Mouse (Mus musculus) midbrain, embryonic 11.5 days (tissue): ENCODE data around the gene Prrc2b. TPM values are rescaled to one million over a fixed set of nuclear protein-coding genes. Genes with fewer than 3 reads are reported as not detected.

Experiments
- ATAC-seq: fragments of 200-750 bp; cut with Nextera tagmentation; 2 replicates; pipeline ENCODE4 v1.8.0; 2017; ENCODE audit warnings: moderate TSS enrichment, moderate library complexity; ENCODE audit not compliant: low FRiP score
- DNase-seq: peaks from one replicate; pipeline ENCODE4 v3.0.0; 2015; ENCODE audit warnings: low spot score; ENCODE audit errors: missing footprints
- H3K27ac ChIP-seq: fragments of 300-500 bp; sonication (generic); 2 replicates; pipeline ENCODE4 v1.5.1; 2014; ENCODE audit warnings: low read depth, low read length
- H3K27me3 ChIP-seq: fragments of 300-500 bp; sonication (generic); 2 replicates; pipeline ENCODE4 v1.6.1; 2014; ENCODE audit warnings: mild to moderate bottlenecking, low read length, moderate library complexity, mixed read lengths; ENCODE audit not compliant: control insufficient read depth, insufficient read depth
- H3K36me3 ChIP-seq: fragments of 300-500 bp; sonication (generic); 2 replicates; pipeline ENCODE4 v1.6.1; 2014; ENCODE audit warnings: mild to moderate bottlenecking, low read length, moderate library complexity, mixed read lengths; ENCODE audit not compliant: control insufficient read depth, insufficient read depth
- H3K4me1 ChIP-seq: fragments of 300-500 bp; sonication (generic); 2 replicates; pipeline ENCODE4 v1.6.1; 2014; ENCODE audit warnings: low read length; ENCODE audit not compliant: control insufficient read depth, insufficient read depth
- H3K4me2 ChIP-seq: fragments of 300-500 bp; sonication (generic); 2 replicates; pipeline ENCODE4 v1.6.1; 2014; ENCODE audit warnings: mild to moderate bottlenecking, moderate library complexity
- H3K4me3 ChIP-seq: fragments of 300-500 bp; sonication (generic); 2 replicates; pipeline ENCODE4 v1.5.1; 2014; ENCODE audit warnings: low read depth, low read length
- H3K9ac ChIP-seq: fragments of 300-500 bp; sonication (generic); 2 replicates; pipeline ENCODE4 v1.6.1; 2014; ENCODE audit warnings: low read length
- H3K9me3 ChIP-seq: fragments of 300-500 bp; sonication (generic); 2 replicates; pipeline ENCODE4 v1.6.1; 2016; ENCODE audit warnings: low read length; ENCODE audit not compliant: control insufficient read depth
- WGBS: fragments of 180-500 bp; shearing (Covaris S2); extraction: QIAGEN DNeasy Blood & Tissue Kit; methylation state at CpG from one replicate; pipeline ENCODE4 v1.1.7; 2014; 5-methylcytosine and 5-hydroxymethylcytosine counted together
- polyA plus RNA-seq: library from polyadenylated mRNA; unstranded; fragments of >200 nt; fragmentation: Nextera tagmentation; extraction: Ambion mirVana; gene quantifications from 2 replicates; pipeline ENCODE4 v1.2.1, GENCODE M21; 2014

Prrc2b gene
- polyA plus RNA-seq, 1 experiment from 2014 or later, result 64.1 TPM

DNA sequence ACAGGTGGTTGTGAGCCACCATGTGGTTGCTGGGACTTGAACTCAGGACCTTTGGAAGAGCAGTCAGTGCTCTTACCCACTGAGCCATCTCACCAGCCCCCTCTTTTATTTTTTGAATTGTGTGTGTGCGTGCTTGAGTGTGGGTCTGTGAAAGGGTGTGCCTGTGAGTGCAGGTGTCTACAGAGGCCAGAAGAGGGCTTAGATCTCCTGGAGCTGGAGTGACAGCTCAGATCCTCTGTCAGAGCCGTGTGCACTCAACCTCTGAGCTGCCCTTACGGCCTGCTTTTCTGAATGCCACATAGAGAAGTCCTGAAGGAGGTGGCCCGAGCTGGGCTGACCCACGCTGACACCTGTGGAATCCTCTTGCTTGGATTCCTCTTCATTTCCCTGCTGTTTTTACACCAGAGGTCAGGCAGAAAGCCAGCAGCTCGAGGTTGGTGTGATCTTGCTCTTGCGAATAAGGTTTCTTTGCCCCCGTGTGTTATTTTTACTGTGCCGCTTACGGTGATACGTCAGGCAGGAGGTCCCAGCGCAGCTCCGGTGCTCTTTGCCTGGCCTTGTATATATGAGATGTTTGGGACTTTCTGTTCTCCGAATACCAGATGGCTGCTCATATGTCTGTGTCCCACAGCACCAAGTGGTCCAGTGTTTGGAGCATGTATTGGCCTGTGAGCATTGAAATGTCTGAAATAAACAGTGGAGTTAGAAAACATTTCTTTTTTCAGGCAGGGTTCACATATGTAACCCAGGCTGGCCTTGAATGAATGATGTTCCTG lies 21.0 kb downstream of the Prrc2b start:
- H3K9ac ChIP-seq, result no peak overlapping the region
- 81% methylated on average over 14 of the region's 14 CpGs for WGBS
- DNase-seq, result no peak
- H3K27ac ChIP-seq, result no peak overlapping the region
- H3K36me3 ChIP-seq, result no peaks in the 10 kb centered on the region
- no peaks in the 10 kb centered on the region for H3K27me3 ChIP-seq
- no peak for ATAC-seq
- no peak overlapping the region for H3K4me3 ChIP-seq
- H3K4me1 ChIP-seq, result peaks cover 64% of the 10 kb centered on the region
- H3K9me3 ChIP-seq, result no peaks in the 10 kb centered on the region
- H3K4me2 ChIP-seq, result no peak overlapping the region

DNA sequence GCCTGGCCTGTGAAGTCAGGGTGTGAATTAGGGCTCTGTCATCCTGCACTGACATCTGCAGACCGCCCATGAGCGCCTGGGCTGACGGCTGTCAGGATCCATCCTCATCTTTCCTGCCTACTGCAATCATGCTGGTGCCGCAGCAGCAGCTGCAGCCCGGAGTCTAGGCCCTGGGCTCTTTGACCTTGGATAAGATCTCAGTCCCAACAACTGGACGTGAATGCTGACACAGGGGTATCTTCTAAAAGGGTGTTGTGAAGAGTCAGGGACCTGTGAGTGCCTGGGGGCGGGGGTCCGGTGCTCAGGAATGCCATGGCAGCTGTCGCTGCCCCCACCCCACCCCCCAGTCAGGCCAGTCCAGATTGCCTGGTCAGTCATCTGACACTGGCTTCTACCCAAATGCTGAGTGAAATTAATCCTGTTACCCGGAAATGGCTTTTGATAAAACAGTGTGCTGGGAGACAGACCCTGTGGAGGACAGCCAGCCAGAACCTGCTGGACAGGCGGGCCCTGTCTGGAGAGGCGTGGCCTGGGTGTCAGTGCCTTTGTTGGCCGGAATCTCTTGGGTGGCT lies 23.4 kb downstream of the Prrc2b start:
- Histone ChIP-seq H3K27ac (peak overlapping the region; percentile 95), H3K4me2 (peak overlapping the region; percentile 37), H3K27me3 (no peaks in the 10 kb centered on the region), H3K4me3 (peak overlapping the region; percentile 7; the same call in 1 of the 2 replicates), H3K9me3 (no peaks in the 10 kb centered on the region), H3K4me1 (peaks cover 53% of the 10 kb centered on the region), H3K36me3 (no peaks in the 10 kb centered on the region), H3K9ac (peak overlapping the region; percentile 59)
- peak; percentile 96 for DNase-seq
- ATAC-seq, result peak; percentile 90
- 5% methylated on average over 13 of the region's 13 CpGs for WGBS

DNA sequence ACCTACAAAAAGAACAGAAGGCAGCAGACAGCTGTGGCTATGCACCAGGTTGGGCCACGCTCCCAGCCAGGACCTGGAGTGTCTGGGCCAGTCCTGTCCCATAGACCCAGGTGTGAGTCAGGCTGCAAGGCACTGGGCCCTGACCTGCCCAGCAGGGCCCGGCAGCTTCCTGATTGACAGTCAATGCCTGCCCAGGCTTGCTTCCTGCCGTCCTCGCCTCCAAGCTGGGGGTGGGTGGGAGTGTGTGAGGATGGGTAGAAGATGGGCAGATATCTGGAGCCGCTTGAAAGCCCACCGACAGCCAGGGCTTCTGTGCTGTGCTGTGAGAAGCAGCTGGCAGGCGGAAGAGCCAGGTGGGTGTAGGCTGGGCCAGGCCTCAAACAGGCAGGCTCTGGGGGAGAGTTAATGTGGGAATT lies 24.2 kb downstream of the Prrc2b start:
- Histone ChIP-seq H3K27me3 (no peaks in the 10 kb centered on the region), H3K36me3 (no peaks in the 10 kb centered on the region), H3K4me2 (peak overlapping the region; percentile 37), H3K27ac (peak overlapping the region; percentile 95), H3K4me3 (peak overlapping the region; percentile 7; the same call in 1 of the 2 replicates), H3K9me3 (no peaks in the 10 kb centered on the region), H3K9ac (peak overlapping the region; percentile 59), H3K4me1 (peaks cover 45% of the 10 kb centered on the region)
- DNase-seq, result peak; percentile 87
- 33% methylated on average over 7 of the region's 7 CpGs for WGBS
- ATAC-seq, result peak; percentile 66

DNA sequence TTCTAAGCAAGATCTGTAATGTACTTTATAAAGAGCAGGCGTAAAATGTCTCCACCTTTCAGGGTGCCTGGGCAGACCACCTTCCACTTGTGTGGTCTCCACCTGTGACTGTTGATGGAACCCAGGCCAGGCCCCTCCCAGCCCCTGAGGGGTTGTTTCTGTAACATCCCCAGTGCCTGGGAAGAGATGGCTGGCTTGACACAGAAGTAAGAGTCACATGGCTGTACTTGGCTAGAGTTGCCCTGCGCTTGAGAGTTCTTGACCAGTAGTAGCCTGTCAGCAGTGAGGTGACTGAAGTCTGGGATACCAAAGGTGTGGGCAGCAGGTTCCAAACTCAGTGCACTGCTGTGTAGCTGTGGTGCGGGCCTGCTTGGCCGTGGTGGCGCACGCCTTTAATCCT lies 24.6 kb downstream of the Prrc2b start:
- H3K4me3 ChIP-seq, result no peak overlapping the region
- peak overlapping the region; percentile 37 for H3K4me2 ChIP-seq
- no peak for DNase-seq
- no peaks in the 10 kb centered on the region for H3K27me3 ChIP-seq
- H3K9me3 ChIP-seq, result no peaks in the 10 kb centered on the region
- WGBS, result 94% methylated on average over 6 of the region's 6 CpGs
- peak overlapping the region; percentile 95 for H3K27ac ChIP-seq
- no peaks in the 10 kb centered on the region for H3K36me3 ChIP-seq
- peak overlapping the region; percentile 59 for H3K9ac ChIP-seq
- ATAC-seq, result no peak
- peaks cover 41% of the 10 kb centered on the region for H3K4me1 ChIP-seq

DNA sequence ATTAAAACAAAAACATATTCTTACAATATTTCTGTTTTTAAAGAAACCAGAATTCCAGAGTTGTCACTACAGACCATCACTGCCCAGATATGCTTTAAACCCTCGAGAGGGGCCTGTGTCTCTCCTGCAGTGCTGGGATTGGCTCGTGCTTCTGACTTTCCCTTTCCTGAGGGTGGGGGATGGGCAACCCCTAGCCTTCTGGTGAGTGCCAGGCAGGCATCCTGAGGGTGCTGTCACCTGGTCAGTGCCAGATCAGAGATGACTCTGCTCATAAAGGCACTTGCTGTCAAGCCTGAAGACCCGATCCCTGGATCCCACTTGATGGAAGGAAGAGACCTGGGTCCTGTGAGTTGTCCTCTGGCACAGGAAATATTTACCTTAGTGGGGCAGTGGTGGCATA lies 26.0 kb downstream of the Prrc2b start:
- no peak overlapping the region for H3K4me3 ChIP-seq
- H3K4me2 ChIP-seq, result no peak overlapping the region
- no peak overlapping the region for H3K27ac ChIP-seq
- DNase-seq, result no peak
- no peaks in the 10 kb centered on the region for H3K36me3 ChIP-seq
- H3K4me1 ChIP-seq, result peaks cover 42% of the 10 kb centered on the region
- 47% methylated on average over 3 of the region's 3 CpGs for WGBS
- H3K9me3 ChIP-seq, result no peaks in the 10 kb centered on the region
- H3K27me3 ChIP-seq, result no peaks in the 10 kb centered on the region
- no peak for ATAC-seq
- no peak overlapping the region for H3K9ac ChIP-seq

DNA sequence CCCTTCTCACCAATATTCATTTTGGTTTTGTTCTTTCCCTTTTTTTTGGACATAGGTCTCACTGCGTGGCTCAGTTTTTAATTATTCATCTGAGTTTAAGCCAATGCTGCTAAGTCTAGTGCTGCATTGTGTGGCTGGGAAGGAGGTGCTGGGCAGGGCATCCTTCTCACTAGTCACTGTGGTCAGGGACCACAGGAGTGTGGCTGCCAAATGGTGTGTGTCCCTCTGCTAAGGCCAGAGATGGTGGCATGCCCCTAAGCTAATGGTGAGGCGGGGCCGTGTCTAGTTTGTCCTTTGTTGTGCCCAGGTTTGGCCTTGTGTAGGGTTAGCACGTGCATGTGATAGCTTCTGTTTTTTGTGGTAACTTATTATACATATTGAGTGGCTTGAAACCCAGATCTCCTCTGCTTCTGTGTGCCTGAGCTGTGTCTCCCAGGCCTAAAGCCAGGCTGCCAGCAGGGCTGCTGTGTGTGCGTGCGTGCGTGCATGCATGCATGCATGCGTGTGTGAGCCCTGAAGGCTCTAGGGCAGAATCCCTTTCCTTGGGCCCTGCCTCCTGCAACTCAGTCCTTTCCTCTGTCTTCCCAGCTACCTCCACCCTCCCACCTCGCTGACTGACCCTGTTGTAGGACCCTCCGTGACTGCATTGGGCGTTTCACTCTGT lies 26.6 kb downstream of the Prrc2b start:
- WGBS, result 81% methylated on average over 11 of the region's 11 CpGs
- H3K9ac ChIP-seq, result no peak overlapping the region
- DNase-seq, result peak; percentile 85
- H3K9me3 ChIP-seq, result no peaks in the 10 kb centered on the region
- H3K4me1 ChIP-seq, result peaks cover 42% of the 10 kb centered on the region
- no peak overlapping the region for H3K27ac ChIP-seq
- no peaks in the 10 kb centered on the region for H3K36me3 ChIP-seq
- no peaks in the 10 kb centered on the region for H3K27me3 ChIP-seq
- no peak overlapping the region for H3K4me3 ChIP-seq
- no peak overlapping the region for H3K4me2 ChIP-seq
- ATAC-seq, result no peak

DNA sequence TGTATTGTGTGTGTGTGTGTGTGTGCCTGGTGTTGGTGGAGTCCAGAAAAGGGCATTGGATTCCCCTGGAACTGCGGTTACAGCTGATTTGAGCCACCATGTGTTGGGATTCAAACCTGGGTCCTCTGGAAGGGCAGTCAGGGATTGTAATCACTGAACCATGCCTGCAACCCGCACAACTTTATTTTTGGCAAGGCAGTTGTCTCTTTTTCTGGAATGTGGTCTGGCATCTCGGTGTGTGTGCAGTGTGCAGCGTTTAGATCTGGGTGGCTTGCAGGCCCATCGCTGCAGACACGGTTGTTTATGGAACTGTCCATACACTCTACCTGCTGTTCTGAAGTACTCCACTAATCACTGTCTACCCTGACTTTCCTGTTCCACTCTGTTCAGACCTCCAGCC lies 28.5 kb downstream of the Prrc2b start:
- WGBS, result 86% methylated on average over 6 of the region's 6 CpGs
- no peaks in the 10 kb centered on the region for H3K9me3 ChIP-seq
- H3K27ac ChIP-seq, result no peak overlapping the region
- H3K4me1 ChIP-seq, result peaks cover 29% of the 10 kb centered on the region
- H3K27me3 ChIP-seq, result no peaks in the 10 kb centered on the region
- no peak overlapping the region for H3K9ac ChIP-seq
- no peaks in the 10 kb centered on the region for H3K36me3 ChIP-seq
- ATAC-seq, result no peak
- DNase-seq, result no peak
- H3K4me2 ChIP-seq, result no peak overlapping the region
- no peak overlapping the region for H3K4me3 ChIP-seq

DNA sequence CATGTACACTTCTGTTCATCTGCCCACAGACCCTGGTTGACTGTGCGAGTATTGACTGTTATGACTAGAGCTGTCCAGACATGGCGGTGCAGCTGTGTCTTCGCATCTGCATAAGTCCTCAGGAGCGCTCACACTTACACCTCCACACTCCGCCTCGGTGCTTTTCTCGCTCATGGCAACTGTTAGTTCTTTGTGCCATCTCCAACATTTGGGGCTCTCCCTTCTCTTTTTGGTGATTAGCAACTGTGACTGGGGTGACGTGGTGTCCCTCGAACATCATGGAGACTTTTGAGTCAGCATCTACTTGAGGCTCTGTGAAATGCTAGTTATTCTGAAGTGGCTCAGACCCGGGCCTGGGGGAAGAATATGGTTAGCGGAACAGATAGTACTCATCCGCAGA lies 29.2 kb downstream of the Prrc2b start:
- no peaks in the 10 kb centered on the region for H3K9me3 ChIP-seq
- H3K9ac ChIP-seq, result no peak overlapping the region
- no peak overlapping the region for H3K4me2 ChIP-seq
- WGBS, result 94% methylated on average over 12 of the region's 12 CpGs
- H3K4me1 ChIP-seq, result peaks cover 22% of the 10 kb centered on the region
- H3K27ac ChIP-seq, result no peak overlapping the region
- DNase-seq (no peak), ATAC-seq (no peak)
- no peaks in the 10 kb centered on the region for H3K27me3 ChIP-seq
- peaks cover 3% of the 10 kb centered on the region; the same call in 1 of the 2 replicates for H3K36me3 ChIP-seq
- H3K4me3 ChIP-seq, result no peak overlapping the region

DNA sequence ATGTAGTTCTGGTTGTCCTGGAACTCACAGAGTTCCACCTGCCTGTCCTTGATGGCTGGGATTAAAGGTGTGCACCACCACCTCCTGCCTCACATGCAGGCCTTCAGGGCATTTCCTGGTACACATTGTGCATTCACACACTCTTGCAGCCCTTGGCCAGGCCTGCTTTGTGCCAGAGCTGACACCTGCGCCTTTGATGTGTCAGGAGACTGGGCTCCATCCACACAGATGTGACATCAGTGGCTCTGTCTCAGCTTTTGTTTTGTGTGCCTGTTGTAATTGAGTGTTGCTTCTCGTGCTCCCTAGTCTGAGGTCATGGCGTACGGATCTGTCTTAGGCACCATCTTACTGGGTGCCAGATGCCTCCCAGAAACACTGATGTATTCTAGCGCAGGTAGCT lies 30.5 kb downstream of the Prrc2b start:
- H3K27me3 ChIP-seq, result no peaks in the 10 kb centered on the region
- no peak overlapping the region for H3K4me2 ChIP-seq
- no peak overlapping the region for H3K4me3 ChIP-seq
- no peaks in the 10 kb centered on the region for H3K9me3 ChIP-seq
- peaks cover 4% of the 10 kb centered on the region; the same call in 1 of the 2 replicates for H3K36me3 ChIP-seq
- ATAC-seq (no peak), DNase-seq (no peak)
- no peak overlapping the region for H3K9ac ChIP-seq
- H3K27ac ChIP-seq, result no peak overlapping the region
- H3K4me1 ChIP-seq, result peaks cover 16% of the 10 kb centered on the region
- 82% methylated on average over 5 of the region's 5 CpGs for WGBS
